Mouse (Mus musculus) heart, adult 2 months (tissue): ENCODE results near the gene Tyro3.

ENCODE experiments used
- CTCF ChIP-seq: fragments of 200-600 bp; IDR thresholded peaks from 2 replicates; pipeline ENCODE4 v1.8.1; 2022; ENCODE audit warnings: antibody characterized with exemption, mild to moderate bottlenecking, moderate library complexity
- POLR2A ChIP-seq: fragments of 200-500 bp; IDR thresholded peaks from 2 replicates; pipeline ENCODE4 v1.6.1; 2011; ENCODE audit warnings: mild to moderate bottlenecking, low read depth, low read length, control low read depth; ENCODE audit not compliant: insufficient read depth

DNA sequence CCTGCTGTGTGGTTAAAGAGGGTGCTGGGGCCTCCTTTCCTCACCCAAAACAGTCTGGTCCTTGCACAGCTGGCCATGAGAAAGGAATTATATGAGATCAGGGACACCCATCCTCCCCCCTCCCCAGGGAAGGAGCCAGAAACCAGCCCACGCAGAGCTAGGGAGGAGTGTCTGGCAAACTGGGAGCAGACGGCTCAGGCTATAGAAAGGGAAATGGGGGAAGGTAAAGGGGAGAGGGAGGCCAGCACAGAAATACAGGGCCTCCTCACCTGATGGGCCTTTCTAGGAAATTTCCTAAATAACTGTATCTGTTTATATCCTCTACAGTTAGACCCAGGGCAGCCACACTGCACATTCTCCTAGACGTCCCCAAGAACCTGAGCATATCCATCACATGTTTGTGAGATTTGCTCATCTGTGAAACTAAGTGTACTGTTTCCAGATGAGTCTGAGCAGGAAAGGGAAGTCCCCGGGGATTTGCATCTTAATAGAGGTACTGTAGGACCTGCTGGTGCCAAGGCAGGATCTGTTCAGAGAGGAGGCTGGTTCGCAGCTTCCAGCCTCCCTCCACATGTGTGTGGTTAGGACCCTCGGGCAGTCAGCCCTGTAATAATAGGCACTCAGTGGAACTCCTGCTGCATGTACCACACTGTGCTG is 6.2 kb downstream of the Tyro3 start:
- TF ChIP-seq CTCF (no peak), POLR2A (no peak)
